Mouse (Mus musculus): ENCODE measurements around the gene Gm10065. TPM values are rescaled to one million over a fixed set of nuclear protein-coding genes. Genes with fewer than 3 reads are reported as not detected.
A peak's percentile ranks its signal among the peaks of the same experiment; 100 is the strongest.

The Gm10065 gene
- polyA plus RNA-seq, 1 experiment, result not detected

- peak within 1 kb of the TSS; percentile 78 for H3K4me2 ChIP-seq (ENCODE audit: low read depth)
- peaks cover 14% of the 10 kb centered on the region for H3K36me3 ChIP-seq (ENCODE audit: control insufficient read depth, insufficient read depth)
- peak within 1 kb of the TSS; percentile 86 for H3ac ChIP-seq (ENCODE audit: control insufficient read depth, insufficient read length)
- H3K4me3 ChIP-seq, result peak within 1 kb of the TSS; percentile 72
- no peaks in the 10 kb centered on the region for H3K27me3 ChIP-seq (ENCODE audit: control insufficient read depth, insufficient read depth, insufficient read length)
- H3K79me2 ChIP-seq (ENCODE audit: control insufficient read depth, insufficient read depth), result peaks cover 43% of the 10 kb centered on the region
- TF ChIP-seq USF1 (IDR thresholded peaks at IDR 0.05; ENCODE audit: low read depth), result no peak
- peak; percentile 75 for TF ChIP-seq POLR2AphosphoS2 (IDR thresholded peaks at IDR 0.05; ENCODE audit: insufficient read length, low read depth)
- TF ChIP-seq MYOD1 (IDR thresholded peaks at IDR 0.05; ENCODE audit: control insufficient read depth in 1 of 3, insufficient read length in 2 of 3, low read depth in 2 of 3), result no peak
- peak; percentile 47; the same call in 1 of the 2 replicates for TF ChIP-seq CEBPB (IDR thresholded peaks at IDR 0.05; ENCODE audit: insufficient read depth, poor library complexity, severe bottlenecking)
- TF ChIP-seq MYOG (IDR thresholded peaks at IDR 0.05; ENCODE audit: control insufficient read depth in 1 of 3, insufficient read depth in 1 of 3, insufficient read length in 2 of 3, low read depth in 2 of 3), result peak in 1 of 3 experiments; percentile 25
- TF ChIP-seq SRF (IDR thresholded peaks at IDR 0.05; ENCODE audit: control insufficient read depth, insufficient read length, low read depth), result peak; percentile 16
- TF ChIP-seq POLR2A (IDR thresholded peaks at IDR 0.05; ENCODE audit: insufficient read length, low read depth), result peak; percentile 78
- TF ChIP-seq TCF3 (IDR thresholded peaks at IDR 0.05; ENCODE audit: insufficient read length, low read depth), result no peak
These were observed 25.8 kb downstream of the Gm10065 start, which contains the start of gene Zscan26 for GRCm38 (mm10) chr13:21453449-21453848. TSS of gene Zscan26 (minus strand) at chr13:21453730.

GRCm38 (mm10) chr13:21453042-21453441 lies 26.2 kb downstream of the Gm10065 start:
- Histone ChIP-seq H3K79me2 (ENCODE audit: control insufficient read depth, insufficient read depth) (peaks cover 43% of the 10 kb centered on the region), H3K36me3 (ENCODE audit: control insufficient read depth, insufficient read depth) (peaks cover 14% of the 10 kb centered on the region), H3K4me2 (ENCODE audit: low read depth) (peak overlapping the region; percentile 78), H3K27me3 (ENCODE audit: control insufficient read depth, insufficient read depth, insufficient read length) (no peaks in the 10 kb centered on the region), H3K4me3 (peak overlapping the region; percentile 72), H3ac (ENCODE audit: control insufficient read depth, insufficient read length) (peak overlapping the region; percentile 86)
- TF ChIP-seq MYOG (IDR thresholded peaks at IDR 0.05; ENCODE audit: control insufficient read depth in 1 of 3, insufficient read depth in 1 of 3, insufficient read length in 2 of 3, low read depth in 2 of 3) (no peak), MAX (IDR thresholded peaks at IDR 0.05; ENCODE audit: low read depth) (no peak), USF1 (IDR thresholded peaks at IDR 0.05; ENCODE audit: low read depth) (no peak), MYOD1 (IDR thresholded peaks at IDR 0.05; ENCODE audit: control insufficient read depth in 1 of 3, insufficient read length in 2 of 3, low read depth in 2 of 3) (no peak), POLR2AphosphoS2 (IDR thresholded peaks at IDR 0.05; ENCODE audit: insufficient read length, low read depth) (no peak), SRF (IDR thresholded peaks at IDR 0.05; ENCODE audit: control insufficient read depth, insufficient read length, low read depth) (no peak), REST (IDR thresholded peaks at IDR 0.05; ENCODE audit: insufficient read depth, insufficient read length) (no peak), E2F4 (IDR thresholded peaks at IDR 0.05; ENCODE audit: insufficient read depth) (no peak), POLR2A (IDR thresholded peaks at IDR 0.05; ENCODE audit: insufficient read length, low read depth) (no peak), CEBPB (IDR thresholded peaks at IDR 0.05; ENCODE audit: insufficient read depth, poor library complexity, severe bottlenecking) (no peak), TCF3 (IDR thresholded peaks at IDR 0.05; ENCODE audit: insufficient read length, low read depth) (no peak), TCF12 (IDR thresholded peaks at IDR 0.05; ENCODE audit: insufficient read depth, poor library complexity, severe bottlenecking) (no peak)

GRCm38 (mm10) chr13:21447856-21448614 lies 31.2 kb downstream of the Gm10065 start:
- H3K36me3 ChIP-seq (ENCODE audit: control insufficient read depth, insufficient read depth), result peaks cover 27% of the 10 kb centered on the region
- TF ChIP-seq MAX (IDR thresholded peaks at IDR 0.05; ENCODE audit: low read depth) (no peak), SRF (IDR thresholded peaks at IDR 0.05; ENCODE audit: control insufficient read depth, insufficient read length, low read depth) (no peak), POLR2A (IDR thresholded peaks at IDR 0.05; ENCODE audit: insufficient read length, low read depth) (no peak), USF1 (IDR thresholded peaks at IDR 0.05; ENCODE audit: low read depth) (no peak), POLR2AphosphoS2 (IDR thresholded peaks at IDR 0.05; ENCODE audit: insufficient read length, low read depth) (no peak), E2F4 (IDR thresholded peaks at IDR 0.05; ENCODE audit: insufficient read depth) (no peak), MYOG (IDR thresholded peaks at IDR 0.05; ENCODE audit: control insufficient read depth in 1 of 3, insufficient read depth in 1 of 3, insufficient read length in 2 of 3, low read depth in 2 of 3) (no peak), TCF3 (IDR thresholded peaks at IDR 0.05; ENCODE audit: insufficient read length, low read depth) (no peak), CEBPB (IDR thresholded peaks at IDR 0.05; ENCODE audit: insufficient read depth, poor library complexity, severe bottlenecking) (no peak), MYOD1 (IDR thresholded peaks at IDR 0.05; ENCODE audit: control insufficient read depth in 1 of 3, insufficient read length in 2 of 3, low read depth in 2 of 3) (no peak), TCF12 (IDR thresholded peaks at IDR 0.05; ENCODE audit: insufficient read depth, poor library complexity, severe bottlenecking) (no peak), REST (IDR thresholded peaks at IDR 0.05; ENCODE audit: insufficient read depth, insufficient read length) (no peak)
- H3K4me2 ChIP-seq (ENCODE audit: low read depth), result no peak overlapping the region
- no peaks in the 10 kb centered on the region for H3K27me3 ChIP-seq (ENCODE audit: control insufficient read depth, insufficient read depth, insufficient read length)
- no peak overlapping the region for H3ac ChIP-seq (ENCODE audit: control insufficient read depth, insufficient read length)
- peaks cover 39% of the 10 kb centered on the region for H3K79me2 ChIP-seq (ENCODE audit: control insufficient read depth, insufficient read depth)
- no peak overlapping the region for H3K4me3 ChIP-seq

- TF ChIP-seq E2F4 (IDR thresholded peaks at IDR 0.05; ENCODE audit: insufficient read depth) (no peak), SRF (IDR thresholded peaks at IDR 0.05; ENCODE audit: control insufficient read depth, insufficient read length, low read depth) (no peak), TCF12 (IDR thresholded peaks at IDR 0.05; ENCODE audit: insufficient read depth, poor library complexity, severe bottlenecking) (no peak), POLR2AphosphoS2 (IDR thresholded peaks at IDR 0.05; ENCODE audit: insufficient read length, low read depth) (no peak), TCF3 (IDR thresholded peaks at IDR 0.05; ENCODE audit: insufficient read length, low read depth) (no peak), MAX (IDR thresholded peaks at IDR 0.05; ENCODE audit: low read depth) (no peak), MYOG (IDR thresholded peaks at IDR 0.05; ENCODE audit: control insufficient read depth in 1 of 3, insufficient read depth in 1 of 3, insufficient read length in 2 of 3, low read depth in 2 of 3) (no peak), MYOD1 (IDR thresholded peaks at IDR 0.05; ENCODE audit: control insufficient read depth in 1 of 3, insufficient read length in 2 of 3, low read depth in 2 of 3) (no peak), CEBPB (IDR thresholded peaks at IDR 0.05; ENCODE audit: insufficient read depth, poor library complexity, severe bottlenecking) (no peak), POLR2A (IDR thresholded peaks at IDR 0.05; ENCODE audit: insufficient read length, low read depth) (no peak), REST (IDR thresholded peaks at IDR 0.05; ENCODE audit: insufficient read depth, insufficient read length) (no peak), USF1 (IDR thresholded peaks at IDR 0.05; ENCODE audit: low read depth) (no peak)
- H3ac ChIP-seq (ENCODE audit: control insufficient read depth, insufficient read length), result no peak overlapping the region
- no peak overlapping the region for H3K4me2 ChIP-seq (ENCODE audit: low read depth)
- no peak overlapping the region for H3K4me3 ChIP-seq
- H3K27me3 ChIP-seq (ENCODE audit: control insufficient read depth, insufficient read depth, insufficient read length), result no peaks in the 10 kb centered on the region
- H3K36me3 ChIP-seq (ENCODE audit: control insufficient read depth, insufficient read depth), result peaks cover 27% of the 10 kb centered on the region
- H3K79me2 ChIP-seq (ENCODE audit: control insufficient read depth, insufficient read depth), result peaks cover 26% of the 10 kb centered on the region
These were observed 32.4 kb downstream of the Gm10065 start for GRCm38 (mm10) chr13:21446796-21447195.
